Mouse (Mus musculus) fibroblast of lung, adult 2 months (primary cell): ENCODE data around the gene 3425401B19Rik.

Experiments
- DNase-seq: peaks from one replicate; pipeline ENCODE4 v3.0.0-alpha.2; 2011; ENCODE audit warnings: low read depth

The 3425401B19Rik gene

DNA sequence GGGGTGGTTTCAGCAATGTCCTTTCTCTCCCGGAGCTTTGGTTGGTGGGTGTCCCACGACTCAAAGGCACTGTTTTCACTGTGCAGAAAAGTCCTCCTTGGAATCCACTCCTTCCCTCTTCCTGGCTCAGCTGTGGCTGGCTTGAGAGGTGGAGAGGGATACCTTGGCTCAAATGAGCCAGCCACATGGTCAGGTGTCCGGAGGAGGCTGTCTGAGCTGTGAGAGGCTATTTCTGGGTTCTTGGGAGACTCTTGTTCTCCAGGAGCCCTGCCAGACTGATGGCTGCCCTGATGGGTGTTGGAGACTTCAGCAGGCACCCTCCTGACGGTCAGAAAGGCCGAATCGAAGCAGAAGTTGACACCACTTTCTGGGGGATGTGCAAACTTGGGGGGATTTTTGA lies 22.0 kb downstream of the 3425401B19Rik start:
- no peak for DNase-seq

DNA sequence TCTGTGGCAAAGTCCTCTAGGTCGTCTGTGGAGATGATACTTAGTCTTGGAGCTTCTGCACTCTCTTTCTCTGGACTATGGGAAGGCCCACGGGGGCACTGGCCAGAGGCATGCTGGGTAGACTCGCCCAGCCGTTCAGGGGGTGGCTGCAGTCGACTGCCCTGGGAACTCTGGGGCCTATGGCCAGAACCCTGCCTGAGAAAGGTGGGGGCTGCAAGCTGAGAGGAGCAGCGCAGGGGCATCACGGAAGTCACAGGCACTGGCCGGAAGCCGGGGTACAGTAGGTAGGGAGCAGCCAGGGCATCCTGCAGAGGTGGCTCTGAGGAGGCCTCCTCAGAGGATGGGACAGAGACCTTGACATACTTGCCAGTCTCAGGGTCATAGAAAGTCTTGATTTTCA lies 25.3 kb downstream of the 3425401B19Rik start:
- DNase-seq = no peak

DNA sequence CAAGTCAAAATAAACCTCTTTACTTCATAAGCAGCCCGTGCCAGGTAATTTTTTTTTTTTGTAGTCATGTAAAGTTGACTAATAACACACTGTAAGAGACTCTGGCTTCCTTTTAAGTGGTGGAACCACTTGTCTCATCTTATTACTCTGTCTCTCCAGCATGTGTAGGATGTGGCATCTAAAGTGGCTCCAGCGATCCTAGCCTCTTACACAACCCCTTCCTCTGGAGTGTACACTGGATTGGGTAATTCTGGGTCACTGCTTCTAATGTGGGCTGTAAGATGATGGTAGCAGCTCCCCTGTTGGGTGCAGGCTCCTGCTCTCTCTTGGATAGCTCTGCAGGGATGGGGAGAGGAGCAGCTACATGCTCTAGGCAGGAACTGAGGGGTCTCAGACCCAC lies 46.6 kb downstream of the 3425401B19Rik start:
- no peak for DNase-seq

DNA sequence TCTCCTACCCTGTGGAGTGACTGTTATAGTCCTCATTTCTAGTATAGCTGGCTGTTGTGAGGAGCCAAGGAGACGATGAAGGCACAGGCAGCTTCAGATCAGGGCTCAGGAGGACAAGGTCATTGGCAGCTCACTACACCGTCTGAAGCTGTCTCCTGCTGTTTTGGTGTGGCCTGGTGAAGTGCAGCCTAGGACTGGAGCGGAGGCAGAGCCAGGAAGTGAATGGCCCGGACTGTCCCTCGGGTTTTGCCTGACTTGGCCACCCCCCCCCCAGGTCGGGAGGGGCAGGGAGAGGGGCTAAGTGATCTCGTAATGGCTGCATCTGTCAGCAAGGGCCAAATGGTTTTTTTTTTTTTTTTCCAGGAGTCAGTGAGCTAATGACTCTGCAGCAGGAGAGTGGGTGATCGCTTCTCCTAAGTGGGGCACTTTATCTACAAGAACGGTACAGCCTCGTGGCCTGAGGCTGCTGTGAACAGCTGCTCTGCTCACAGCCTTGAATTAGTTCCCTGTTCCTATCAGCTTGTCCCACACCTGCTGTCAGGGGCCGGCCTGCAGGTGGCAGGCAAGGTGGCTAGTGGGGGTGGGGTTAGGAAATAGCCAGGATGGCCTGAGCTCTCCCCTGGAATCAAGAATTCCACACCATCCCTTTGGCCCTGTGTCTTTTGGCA lies 50.9 kb downstream of the 3425401B19Rik start:
- DNase-seq = no peak

DNA sequence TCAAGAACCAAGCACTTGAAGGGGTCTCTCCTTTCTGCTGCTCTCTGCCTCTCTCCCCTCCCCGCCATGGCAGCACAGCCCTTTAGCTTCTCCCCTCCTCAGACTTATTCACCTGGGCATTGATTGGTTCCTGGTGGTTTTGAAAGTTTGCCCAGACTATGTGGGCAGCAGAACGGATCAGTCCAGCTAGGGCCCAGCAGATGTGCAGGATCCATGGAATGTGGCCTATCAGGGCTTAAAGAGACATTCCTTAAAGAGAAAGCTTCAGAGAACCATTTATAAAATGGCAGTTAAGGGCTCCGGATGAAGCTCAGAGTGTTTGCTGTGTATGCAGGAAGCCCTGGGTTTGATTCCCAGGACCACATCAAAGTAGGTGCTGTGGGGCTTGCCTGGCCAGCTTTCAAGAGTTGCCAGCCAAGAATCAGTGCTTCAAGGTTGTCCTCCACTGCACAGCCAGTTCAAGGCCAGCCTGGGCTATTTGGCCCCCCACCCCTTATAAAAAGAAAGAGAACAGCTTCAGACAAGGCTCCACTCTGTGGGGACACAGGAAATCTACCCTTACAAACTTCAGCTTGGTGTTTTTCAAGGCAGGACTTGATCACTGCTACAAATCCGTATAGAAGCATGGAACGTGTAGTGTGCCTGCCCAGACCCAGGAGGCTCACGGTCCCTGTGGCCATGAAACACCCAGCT lies 52.0 kb downstream of the 3425401B19Rik start:
- no peak for DNase-seq

DNA sequence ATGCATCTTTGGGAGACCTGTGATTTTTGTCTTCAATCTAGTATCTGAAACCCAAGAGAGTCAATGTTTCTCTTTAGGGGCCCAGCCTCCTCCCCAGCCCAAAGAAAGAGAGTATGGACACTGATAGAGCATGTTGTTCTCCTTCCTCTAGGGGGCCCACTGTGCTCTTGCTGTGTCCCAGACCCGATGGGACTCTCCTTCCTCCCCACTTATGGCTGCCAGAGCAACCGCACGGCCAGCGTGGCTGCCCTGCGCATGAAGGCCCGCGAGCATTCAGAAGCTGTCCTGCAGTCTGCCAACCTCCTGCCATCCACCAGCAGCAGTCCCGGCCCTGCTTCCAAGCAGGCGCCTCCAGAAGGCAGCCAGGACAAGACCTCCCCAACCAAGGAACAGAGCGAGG lies 56.5 kb downstream of the 3425401B19Rik start:
- no peak for DNase-seq

DNA sequence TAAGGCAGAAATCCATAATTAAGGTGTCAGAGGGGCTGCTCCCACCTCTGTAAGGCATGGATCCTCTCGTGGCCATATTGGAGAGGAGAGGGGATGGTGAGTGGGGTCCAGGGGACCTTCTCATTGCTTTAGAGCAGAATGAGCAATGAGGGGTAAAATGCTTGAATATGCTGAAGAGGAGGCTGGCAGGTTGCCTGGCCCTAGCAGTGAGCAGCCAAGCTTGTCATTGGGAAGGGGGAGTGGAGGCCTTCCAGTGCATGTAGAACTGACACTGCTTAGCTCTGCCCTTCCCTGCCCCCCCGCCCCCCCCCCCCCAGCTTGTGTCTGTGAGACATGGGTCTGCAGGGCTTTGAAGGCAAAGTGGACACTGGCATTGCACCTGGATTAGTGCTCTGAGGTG lies 57.8 kb downstream of the 3425401B19Rik start:
- DNase-seq = no peak

DNA sequence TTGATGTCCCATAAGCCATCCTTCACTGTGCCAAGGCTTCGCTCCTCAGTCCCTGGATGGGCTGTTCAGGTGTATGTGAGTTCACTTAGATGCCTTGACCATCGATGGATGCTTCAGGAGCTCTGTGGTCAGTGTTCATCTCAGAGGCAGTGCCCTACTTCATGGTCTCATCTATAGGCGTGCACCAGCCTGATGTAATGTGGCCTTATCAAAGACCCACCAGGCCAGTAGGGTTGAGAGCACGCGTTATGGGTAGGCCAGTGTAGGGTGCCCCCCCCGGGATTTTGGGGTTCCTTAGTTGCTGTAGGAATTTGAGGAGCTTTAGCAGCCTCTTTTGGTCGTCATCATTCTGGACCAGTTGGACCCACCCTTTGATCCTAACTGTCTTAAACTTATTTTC lies 60.3 kb downstream of the 3425401B19Rik start:
- no peak for DNase-seq

DNA sequence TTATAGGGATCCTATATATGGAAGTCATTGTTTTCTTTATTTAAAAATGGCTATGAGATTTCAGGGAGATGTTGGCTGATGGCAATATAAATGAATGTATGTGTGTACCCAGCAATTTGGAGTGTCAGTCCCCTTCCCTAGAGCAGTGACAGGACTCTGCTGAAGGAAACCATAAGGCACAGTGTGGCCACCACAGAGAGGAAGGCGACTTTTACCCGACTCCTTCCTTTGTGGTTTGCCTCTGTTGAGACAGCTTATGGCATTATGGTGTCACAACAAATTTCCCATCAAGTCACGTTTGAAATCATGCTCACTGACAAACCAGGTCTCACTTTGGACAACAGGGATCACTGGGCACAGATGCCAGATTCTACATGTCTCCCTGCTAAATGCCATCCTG lies 60.8 kb downstream of the 3425401B19Rik start:
- DNase-seq = no peak

DNA sequence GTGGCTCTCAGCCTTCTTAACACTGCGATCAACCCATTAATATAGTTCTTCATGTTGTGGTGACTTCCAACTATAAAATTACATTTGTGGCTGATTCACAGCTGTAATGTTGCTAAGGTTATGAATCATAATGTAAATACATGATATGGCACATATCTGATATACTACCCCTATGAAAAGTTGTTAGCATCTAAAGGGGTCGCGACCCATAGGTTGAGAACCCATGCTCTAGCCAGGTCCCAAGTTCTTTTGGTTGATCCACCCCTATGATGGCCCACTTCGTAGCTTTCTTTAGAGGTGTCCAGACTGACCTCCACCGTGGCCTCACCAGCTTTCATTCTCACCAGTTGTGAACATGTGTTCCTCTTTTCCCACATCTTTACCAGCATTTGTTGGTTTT lies 67.8 kb downstream of the 3425401B19Rik start:
- DNase-seq = no peak

DNA sequence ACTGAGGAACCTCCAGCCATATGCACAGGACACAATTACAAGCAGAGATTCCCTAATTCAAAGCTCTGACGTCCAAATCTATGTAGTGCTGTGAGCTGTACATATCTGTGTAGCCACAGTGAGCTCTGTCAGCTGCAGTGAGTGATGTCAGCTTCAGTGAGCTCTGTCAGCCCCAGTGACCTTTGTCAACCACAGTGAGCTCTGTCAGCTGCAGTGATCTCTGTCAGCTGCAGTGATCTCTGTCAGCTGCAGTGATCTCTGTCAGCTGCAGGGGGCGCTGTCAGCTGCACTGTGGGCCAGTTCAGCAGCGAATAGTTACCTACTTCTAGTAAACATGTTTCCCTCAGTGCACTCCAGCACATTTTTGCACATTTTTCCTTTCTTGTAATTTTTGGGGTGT lies 75.7 kb downstream of the 3425401B19Rik start:
- no peak for DNase-seq
